Mouse (Mus musculus) liver, postnatal 0 days (tissue): ENCODE data around the gene Taar2.

Source experiments
- CTCF ChIP-seq: sonication (generic); IDR thresholded peaks from 2 replicates; pipeline ENCODE4 v1.5.1; 2016; ENCODE audit warnings: antibody characterized with exemption, low read depth
- EP300 ChIP-seq: IDR thresholded peaks from 2 replicates; pipeline ENCODE4 v1.6.1; 2016; ENCODE audit warnings: antibody characterized with exemption, low read depth, mild to moderate bottlenecking

DNA sequence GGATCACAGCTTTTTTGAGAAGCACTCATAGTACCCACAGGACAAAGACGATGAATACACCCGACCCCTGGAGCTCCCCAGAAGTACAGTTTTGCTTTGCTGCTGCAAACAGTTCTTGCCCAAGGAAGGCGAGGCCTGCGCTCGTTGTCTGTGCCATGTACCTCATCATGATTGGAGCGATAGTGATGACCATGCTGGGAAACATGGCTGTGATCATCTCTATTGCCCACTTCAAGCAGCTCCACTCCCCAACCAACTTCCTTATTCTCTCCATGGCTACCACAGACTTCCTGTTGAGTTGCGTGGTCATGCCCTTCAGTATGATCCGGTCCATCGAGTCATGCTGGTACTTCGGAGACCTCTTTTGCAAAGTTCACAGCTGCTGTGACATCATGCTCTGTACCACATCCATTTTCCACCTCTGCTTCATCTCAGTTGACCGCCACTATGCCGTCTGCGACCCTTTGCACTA lies 22.1 kb downstream of the Taar2 start, which contains the start of gene Taar4:
- no peak for TF ChIP-seq CTCF
- no peak for TF ChIP-seq EP300
